Mouse (Mus musculus) heart, adult 8-10 months (tissue): ENCODE results near the gene Dpyd. TPM values are rescaled to one million over a fixed set of nuclear protein-coding genes. Genes with fewer than 3 reads are reported as not detected.

Experiments used
- DNase-seq: peaks from one replicate; pipeline ENCODE4 v3.0.0; 2022; ENCODE audit warnings: low spot score
- total RNA-seq, 4 experiments: library from RNA; stranded (reverse); gene quantifications; 2 replicates each; pipeline ENCODE4 v1.2.4; 2022

The Dpyd gene
- total RNA-seq, 4 experiments from 2014 or later: 5.1 to 9.3 (median 7.1) TPM

DNA sequence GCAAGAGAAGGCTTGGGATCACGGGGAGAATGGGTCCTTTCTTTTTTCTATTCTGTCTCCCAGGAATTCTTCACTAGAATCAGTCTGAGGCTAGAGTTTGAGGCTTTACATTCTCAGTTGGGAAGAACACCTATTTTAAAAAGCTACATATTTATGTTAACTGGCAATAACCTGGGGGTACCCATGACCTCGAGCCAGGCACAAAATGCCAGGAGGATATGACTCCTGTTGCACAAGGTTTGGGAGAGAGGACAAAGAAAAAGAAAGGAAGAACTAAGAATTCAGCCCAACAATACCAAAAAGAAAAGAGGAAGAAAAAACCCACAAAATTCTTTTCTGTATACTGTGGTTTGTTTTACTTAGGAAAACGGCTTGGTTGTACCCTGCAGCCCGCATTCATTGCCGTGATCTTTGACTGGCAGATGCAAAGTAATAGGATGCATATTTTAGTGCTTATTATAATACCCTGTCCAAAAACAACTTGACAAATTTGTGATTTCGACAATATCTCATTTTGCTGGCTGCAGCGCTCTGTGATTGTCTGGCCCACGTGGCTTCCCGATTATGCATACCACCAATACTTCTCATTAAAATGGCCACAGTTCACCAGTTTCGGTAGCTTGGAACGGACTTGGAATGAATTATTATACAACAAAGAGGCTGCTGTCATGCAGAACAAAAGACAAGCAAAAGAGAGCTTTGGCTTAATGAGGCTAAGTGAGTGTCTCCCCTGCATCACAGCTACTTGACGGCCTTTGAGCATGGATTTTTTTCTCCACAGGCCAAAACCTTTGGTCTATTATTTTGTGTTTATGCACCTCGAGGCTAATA is 799.8 kb downstream of the Dpyd start:
- DNase-seq: no peak

DNA sequence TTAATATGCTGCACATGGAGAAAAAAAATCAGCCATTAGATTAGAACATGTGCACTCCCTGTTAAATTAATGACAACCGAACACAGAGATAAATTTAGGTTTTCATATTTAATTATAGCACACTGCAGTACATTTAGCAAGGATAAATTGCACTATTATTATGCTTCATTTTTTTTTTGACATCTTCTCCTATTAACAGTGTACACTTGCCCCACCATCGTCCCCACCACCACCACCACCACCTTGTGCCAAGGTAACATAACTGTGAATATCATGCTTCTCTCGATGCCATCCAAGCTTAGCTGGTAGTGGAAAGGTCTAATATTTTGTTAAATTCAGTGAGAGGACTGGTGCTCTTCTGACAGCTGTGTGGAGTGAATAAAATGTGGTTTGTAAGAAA is 800.5 kb downstream of the Dpyd start:
- no peak for DNase-seq

DNA sequence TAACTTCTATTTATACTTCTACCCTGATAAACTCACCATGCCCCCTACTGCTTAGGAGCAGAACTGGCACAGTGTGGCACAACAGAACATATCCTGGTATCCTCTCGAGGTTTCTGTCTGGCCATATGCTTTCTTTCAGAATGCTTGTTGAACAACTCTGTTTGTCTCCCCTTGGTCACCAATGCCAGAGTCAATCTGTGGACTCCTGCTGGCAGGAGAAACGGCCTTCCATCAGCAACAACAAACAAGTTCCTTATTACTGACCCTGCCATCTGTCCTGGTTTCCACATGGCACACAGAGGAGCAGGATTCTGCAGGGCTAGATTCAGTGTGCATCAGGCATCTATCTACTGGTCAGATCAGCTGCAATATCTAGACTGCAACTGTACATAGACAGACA is 807.0 kb downstream of the Dpyd start:
- no peak for DNase-seq

DNA sequence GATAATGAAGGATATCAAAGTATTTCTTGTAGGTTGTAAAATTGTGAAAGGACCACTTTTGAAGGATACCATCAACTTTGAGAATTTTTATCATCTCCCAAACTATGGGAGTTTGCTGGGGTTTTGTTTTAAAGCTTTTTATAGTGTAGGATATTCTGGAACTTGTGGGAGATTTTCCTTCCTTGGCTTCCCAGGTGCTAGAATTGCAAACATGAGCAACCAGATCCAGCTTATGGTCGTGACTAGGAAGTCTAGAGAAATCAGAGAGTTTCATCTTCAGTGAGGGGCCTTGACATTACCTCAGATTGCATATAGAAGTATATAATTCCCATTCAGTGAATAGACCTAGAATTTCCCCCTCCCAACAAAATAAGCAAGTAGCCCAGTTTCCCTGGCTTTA is 819.2 kb downstream of the Dpyd start:
- no peak for DNase-seq

DNA sequence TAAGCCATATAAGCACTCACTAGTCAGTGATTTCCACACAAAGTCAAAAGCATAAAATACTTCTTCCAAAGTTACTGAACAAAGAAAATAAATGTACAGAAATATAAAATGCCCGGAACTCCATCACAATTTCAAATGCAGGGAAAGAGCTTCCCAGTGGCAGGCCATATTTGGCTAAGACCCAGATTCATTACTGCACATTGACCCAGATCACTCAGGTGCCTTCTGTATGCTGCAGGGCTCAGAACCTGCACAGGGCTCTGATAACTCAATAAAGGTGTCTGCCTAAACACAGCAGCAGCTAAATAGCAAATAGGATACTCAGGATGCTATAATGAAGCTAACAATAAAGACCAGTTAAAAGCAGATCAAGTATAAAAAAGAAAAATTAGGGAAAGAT is 820.5 kb downstream of the Dpyd start:
- DNase-seq: no peak

DNA sequence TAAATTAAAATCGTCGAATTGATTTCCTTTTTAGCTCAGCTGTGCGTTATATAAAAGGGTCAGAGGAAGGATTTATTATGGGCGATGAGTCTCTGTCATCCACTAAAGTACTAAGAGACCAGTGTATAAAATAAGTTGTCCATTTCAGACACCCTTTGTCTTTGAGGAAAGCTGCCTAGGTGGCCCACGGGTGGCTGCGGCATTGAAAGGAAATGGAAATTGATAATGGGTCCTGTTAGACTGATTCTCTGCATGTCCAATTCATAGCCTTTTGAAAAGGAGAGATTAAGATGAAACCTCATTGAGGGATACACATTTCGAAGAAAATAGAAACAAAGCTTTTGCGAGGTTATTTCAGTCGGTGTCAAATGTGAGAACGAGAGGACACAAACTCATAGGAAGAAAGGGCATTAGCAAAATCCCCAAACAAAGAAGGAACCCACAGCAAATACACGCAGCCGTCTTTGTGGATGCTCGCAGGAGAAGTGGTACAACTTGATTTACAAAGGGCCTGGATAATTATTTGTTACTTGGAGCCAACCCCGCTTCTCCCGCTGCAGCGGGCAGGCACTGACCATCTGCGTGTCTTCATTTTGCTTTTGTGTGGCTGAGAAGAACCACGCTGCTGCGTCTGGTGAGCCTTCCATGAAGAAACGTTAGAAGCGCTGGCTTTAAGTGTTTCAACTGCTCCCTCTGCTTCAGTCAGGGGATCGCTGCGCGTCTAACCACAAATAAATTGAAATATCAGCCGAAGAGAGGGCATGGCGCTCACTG is 825.6 kb downstream of the Dpyd start:
- DNase-seq: no peak

DNA sequence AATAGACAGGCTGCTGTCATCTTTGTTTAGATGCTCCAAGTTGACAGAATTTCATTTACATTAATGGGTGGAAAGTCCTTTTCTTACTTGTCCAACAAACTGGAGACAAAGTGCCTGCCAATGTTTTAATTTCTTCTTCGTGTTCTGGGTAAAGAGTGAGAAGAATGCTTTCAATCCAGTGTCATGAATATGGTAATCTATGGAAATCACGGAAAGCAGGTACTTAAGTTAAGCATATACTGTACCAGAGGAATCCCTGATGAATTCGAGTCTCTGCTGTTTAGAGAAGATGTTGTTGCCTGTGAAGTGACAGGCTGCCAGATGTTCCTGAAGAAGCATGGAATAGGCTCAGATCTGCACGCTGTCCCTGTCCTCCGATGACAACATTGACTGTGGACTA is 835.3 kb downstream of the Dpyd start:
- DNase-seq: no peak

DNA sequence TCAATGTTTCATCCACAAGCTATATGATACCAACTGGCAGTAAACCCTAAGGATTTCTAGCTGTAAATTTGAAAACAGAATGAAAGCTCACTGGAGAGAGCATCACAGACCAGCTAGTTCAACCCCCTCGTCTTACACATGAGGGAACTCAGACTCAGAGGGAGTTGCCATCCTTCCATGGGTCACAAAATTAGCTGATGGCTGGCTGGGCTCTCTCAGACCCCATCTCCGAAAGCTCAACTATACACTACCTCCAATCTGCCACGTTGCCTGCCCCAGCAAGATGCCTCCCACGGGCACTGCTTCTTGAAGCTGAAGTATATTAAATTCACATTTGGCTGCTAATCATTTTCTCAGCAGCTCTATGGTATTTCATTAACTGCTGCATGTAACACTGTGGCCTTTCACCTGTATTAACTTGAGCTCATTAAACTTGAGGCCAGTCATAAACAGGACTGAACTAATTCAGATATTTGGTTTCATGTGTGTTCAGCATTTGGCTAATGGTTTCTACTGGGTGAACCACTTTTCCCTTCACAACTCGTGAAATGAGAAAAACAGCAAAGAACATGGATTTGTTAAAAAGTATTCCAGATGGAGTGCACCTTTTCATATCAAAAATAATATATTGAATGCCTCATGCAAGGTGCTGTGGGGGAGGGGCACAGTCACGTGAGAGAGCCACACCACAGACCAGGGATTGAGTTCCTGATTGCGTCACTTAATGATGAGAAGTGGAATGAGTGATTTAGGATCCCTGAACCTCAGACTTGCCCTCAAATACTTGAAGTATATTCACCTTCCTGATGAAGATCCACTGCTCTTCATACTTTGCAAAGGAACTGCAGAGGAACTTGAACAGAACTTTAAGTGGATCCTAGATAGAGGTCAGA is 841.2 kb downstream of the Dpyd start:
- DNase-seq: no peak

DNA sequence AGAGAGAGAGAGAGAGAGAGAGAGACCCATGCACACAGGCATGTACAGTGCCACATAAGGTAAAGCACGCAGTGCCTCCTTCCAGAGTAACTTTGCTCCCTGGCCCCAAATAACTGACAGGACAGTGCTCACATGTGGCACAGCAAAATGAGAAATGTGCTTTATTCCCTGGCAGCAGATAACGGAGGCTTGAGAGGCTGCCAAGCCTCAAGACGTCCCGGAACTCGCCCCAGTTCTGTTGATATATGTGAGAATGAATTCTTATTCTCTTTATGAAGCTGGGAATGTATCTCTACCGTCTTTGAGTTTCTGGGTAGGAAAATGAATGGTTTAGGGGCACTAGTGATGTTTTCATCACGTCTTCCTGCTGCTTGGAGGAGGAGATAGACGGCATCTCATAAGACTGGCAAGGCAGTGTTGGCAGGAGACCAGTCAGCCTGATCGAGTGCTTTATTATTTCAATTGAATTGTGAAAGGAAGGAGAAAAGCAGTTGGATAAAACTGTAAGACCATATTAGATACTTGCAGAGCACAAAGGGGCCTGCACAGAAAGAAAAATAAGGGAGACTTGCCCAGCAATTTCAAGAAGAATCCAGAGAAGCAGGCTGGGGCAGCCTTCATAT is 857.3 kb downstream of the Dpyd start:
- no peak for DNase-seq

DNA sequence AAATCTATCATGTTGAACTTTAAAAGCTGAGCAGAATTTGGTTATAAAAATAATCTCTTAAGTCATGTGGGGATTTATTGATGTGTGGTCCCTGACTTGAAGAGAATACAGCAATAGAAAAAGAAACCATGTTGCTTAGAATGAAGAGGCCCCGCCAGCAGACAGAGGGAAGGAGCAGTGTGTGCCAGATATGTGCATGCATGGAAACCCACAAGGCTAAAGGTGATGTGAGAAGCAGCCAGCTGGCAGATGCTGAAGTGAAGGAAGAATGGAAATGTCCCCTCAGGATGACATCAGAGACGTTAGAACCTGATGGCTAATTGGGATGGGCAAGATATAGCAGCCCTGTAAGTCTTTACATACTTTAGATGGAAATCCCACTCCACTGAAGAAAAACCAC is 857.8 kb downstream of the Dpyd start:
- no peak for DNase-seq

DNA sequence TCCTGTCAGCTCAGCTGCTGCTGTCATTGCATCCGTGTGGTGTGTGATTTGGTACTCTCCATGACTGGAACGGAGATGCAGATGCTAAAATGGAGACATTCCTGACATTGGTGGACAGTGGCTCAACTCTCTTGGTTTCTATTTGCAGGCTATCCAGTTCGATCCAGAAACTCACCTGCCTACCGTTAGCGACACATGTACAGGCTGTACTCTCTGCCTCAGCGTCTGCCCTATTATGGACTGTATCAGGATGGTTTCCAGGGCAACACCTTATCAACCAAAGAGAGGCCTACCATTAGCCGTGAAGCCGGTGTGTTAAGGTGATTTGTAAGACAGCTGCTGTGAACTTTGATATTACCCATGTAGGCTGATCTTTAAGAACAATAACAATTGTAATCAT is 869.4 kb downstream of the Dpyd start:
- DNase-seq: no peak

DNA sequence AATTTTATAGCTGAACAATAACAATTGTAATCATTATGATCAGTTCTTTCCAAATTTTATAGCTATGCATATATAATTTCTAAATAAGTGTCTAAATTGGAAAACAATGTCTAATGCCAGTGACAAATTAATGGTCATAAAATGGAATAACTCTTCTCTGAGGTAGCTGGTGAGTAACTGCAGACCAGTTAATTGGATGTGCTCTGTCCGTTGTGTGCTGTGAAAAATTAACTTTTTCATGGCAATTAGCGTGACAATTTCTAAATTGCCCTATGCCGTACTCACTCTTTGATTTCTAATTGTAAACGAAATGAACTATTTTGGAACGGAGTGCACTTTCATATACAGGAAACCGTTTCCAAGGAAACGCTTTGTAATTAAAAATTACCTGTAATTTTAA is 869.8 kb downstream of the Dpyd start:
- no peak for DNase-seq

DNA sequence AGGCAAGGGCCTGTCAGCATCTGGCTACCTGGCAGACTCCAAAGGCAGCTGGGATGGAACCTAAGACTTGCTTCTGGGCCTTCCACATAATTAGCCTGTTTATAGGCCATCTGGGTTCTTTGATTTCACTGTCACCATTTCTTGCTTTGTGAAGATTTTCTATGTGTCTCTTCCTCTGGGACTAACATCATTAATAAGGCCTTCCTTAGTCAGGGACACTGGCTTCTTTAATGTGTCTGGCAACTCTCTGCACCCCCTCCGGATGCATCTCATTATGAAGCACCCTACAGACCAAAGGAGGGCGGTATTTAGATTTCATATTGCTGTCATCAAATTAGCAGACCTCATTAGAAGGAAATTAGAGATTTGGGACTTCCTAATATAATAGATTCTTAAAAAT is 885.6 kb downstream of the Dpyd start:
- DNase-seq: no peak

DNA sequence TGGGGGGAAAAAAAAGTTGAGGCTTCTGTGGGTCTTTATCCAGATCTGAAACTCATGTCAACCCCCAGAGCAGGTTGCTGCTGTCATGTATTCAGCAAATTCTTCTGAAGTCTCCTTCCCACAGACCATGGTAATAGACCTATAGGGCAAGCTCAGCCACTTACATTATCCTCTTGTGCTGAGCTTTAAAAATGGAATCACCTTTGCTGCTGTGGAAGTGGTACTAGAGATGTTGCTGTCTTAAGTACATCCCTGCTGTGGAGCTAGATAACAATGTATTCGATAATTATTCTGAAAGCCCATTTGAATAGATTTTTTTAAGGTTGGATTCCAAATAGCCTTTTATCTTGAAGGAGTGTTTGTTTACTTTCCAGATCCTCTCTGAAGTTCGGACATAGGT is 902.1 kb downstream of the Dpyd start:
- no peak for DNase-seq

DNA sequence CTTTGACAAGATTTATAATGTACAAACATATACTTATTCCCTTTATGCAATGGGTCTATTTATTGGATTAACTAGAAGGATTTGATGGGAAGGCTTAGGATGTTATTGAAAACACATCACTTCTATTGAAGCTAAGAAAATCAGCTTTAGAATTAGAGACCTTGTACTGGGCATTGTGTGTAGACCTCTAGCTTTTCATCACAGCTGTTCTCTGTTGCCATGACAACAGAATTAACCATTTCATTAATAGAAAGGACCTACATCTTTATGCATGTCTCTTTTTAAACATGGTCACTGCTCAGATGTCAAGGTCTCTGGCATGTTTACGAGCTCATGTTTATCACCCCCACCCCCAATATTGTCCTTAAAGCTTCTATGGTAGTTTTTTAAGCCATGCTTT is 902.5 kb downstream of the Dpyd start:
- DNase-seq: no peak

DNA sequence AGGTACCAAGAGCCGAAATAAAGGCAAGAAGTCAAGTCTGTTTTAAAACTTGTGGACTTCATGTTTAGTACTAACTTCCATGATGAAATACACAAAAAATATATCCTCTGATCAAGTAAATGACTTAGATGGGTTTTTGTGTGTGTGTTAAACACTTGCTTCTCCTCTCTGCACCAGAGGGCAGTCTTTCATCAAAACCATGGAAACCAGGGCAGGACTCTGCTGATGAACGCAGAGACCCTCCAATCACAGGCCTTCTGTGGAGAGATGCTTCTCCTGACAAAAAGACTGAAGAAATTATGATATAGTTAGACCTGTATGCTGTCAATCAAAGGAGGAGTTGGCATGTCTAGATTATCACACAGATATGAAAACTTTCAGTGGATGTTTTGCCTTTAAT is 905.8 kb downstream of the Dpyd start:
- no peak for DNase-seq
